Mouse (Mus musculus) brown adipose tissue, adult 24 weeks (tissue): ENCODE data around the gene Rps27rt. TPM values are rescaled to one million over a fixed set of nuclear protein-coding genes. Genes with fewer than 3 reads are reported as not detected.
"Not testable (repeated sequence)": the region's sequence is repeated elsewhere in the genome, so short reads cannot be mapped to it uniquely, and the experiment has no call there.

Source experiments
- H3K27ac ChIP-seq: fragments of 200-500 bp; replicated peaks from 2 replicates; pipeline ENCODE4 v1.5.1; 2012; ENCODE audit warnings: low read depth, mild to moderate bottlenecking, low read length
- H3K4me1 ChIP-seq: fragments of 200-500 bp; 2 replicates; pipeline ENCODE4 v1.6.1; 2012; ENCODE audit warnings: low read length, mixed read lengths; ENCODE audit not compliant: control insufficient read depth, insufficient read depth, insufficient read length
- H3K4me3 ChIP-seq: fragments of 200-500 bp; 2 replicates; pipeline ENCODE4 v1.5.1; 2012; ENCODE audit warnings: low read depth, mild to moderate bottlenecking, low read length, moderate library complexity; ENCODE audit not compliant: insufficient read depth
- polyA plus RNA-seq: library from polyadenylated mRNA; stranded (reverse); fragments of >200 nt; gene quantifications from 2 replicates; pipeline ENCODE4 v1.2.4, GENCODE M21; 2012; ENCODE audit not compliant: missing spikeins, insufficient read depth, insufficient read length

The Rps27rt gene
- polyA plus RNA-seq, 1 experiment = 1,225 TPM

GRCm38 (mm10) chr9:114995716-114996115 is 13.2 kb upstream of the Rps27rt start:
- Histone ChIP-seq H3K4me1 (no peaks in the 10 kb centered on the region), H3K4me3 (no peak overlapping the region), H3K27ac (no peak overlapping the region)

GRCm38 (mm10) chr9:114995250-114995649 is 12.7 kb upstream of the Rps27rt start:
- no peaks in the 10 kb centered on the region for H3K4me1 ChIP-seq
- H3K27ac ChIP-seq = no peak overlapping the region

GRCm38 (mm10) chr9:114992528-114992927 is 10.0 kb upstream of the Rps27rt start:
- Histone ChIP-seq H3K4me1 (no peaks in the 10 kb centered on the region), H3K27ac (no peak overlapping the region), H3K4me3 (no peak overlapping the region)

More at GRCm38 (mm10) chr9:114995250-114995649, 12.7 kb upstream of the Rps27rt start:
- H3K4me3 ChIP-seq = no peak overlapping the region

- H3K27ac ChIP-seq = no peak overlapping the region
- H3K4me1 ChIP-seq = no peaks in the 10 kb centered on the region
- H3K4me3 ChIP-seq = no peak overlapping the region
These were observed 7.9 kb upstream of the Rps27rt start for GRCm38 (mm10) chr9:114990421-114990820.

GRCm38 (mm10) chr9:114988610-114989327 is 6.2 kb upstream of the Rps27rt start:
- H3K27ac ChIP-seq = no peak overlapping the region

GRCm38 (mm10) chr9:114988029-114988428 is 5.5 kb upstream of the Rps27rt start:
- no peak overlapping the region for H3K4me3 ChIP-seq
- H3K27ac ChIP-seq = no peak overlapping the region
- no peaks in the 10 kb centered on the region for H3K4me1 ChIP-seq

More at GRCm38 (mm10) chr9:114988610-114989327, 6.2 kb upstream of the Rps27rt start:
- Histone ChIP-seq H3K4me1 (no peaks in the 10 kb centered on the region), H3K4me3 (no peak overlapping the region)

- Histone ChIP-seq H3K4me1 (no peaks in the 10 kb centered on the region), H3K4me3 (no peak overlapping the region), H3K27ac (no peak overlapping the region)
These were observed 3.8 kb upstream of the Rps27rt start for GRCm38 (mm10) chr9:114986361-114986760.

GRCm38 (mm10) chr9:114985741-114986140 is 3.2 kb upstream of the Rps27rt start:
- Histone ChIP-seq H3K27ac (no peak overlapping the region), H3K4me1 (no peaks in the 10 kb centered on the region), H3K4me3 (no peak overlapping the region)

- H3K4me3 ChIP-seq = no peak overlapping the region; the same call in 1 of the 2 replicates
- no peaks in the 10 kb centered on the region for H3K4me1 ChIP-seq
These were observed 2.6 kb downstream of the Rps27rt start for GRCm38 (mm10) chr9:114979969-114980368.

GRCm38 (mm10) chr9:114978281-114979111 is 4.0 kb downstream of the Rps27rt start, which contains the start of gene Osbpl10:
Osbpl10 (plus strand) TSS chr9:114978569.
- H3K4me1 ChIP-seq = no peaks in the 10 kb centered on the region
- peak within 1 kb of the TSS; percentile 58 for H3K4me3 ChIP-seq
- no peak within 1 kb of the TSS for H3K27ac ChIP-seq

More at GRCm38 (mm10) chr9:114979969-114980368, 2.6 kb downstream of the Rps27rt start:
- H3K27ac ChIP-seq = no peak overlapping the region

GRCm38 (mm10) chr9:114977461-114978280 is 4.9 kb downstream of the Rps27rt start:
- Histone ChIP-seq H3K4me1 (no peaks in the 10 kb centered on the region), H3K4me3 (peak overlapping the region; percentile 58), H3K27ac (no peak overlapping the region)

GRCm38 (mm10) chr9:114966286-114966685 is 16.3 kb downstream of the Rps27rt start:
- H3K27ac ChIP-seq, H3K4me3 ChIP-seq, H3K4me1 ChIP-seq: not testable (repeated sequence)

GRCm38 (mm10) chr9:114964093-114964492 is 18.4 kb downstream of the Rps27rt start:
- H3K4me1 ChIP-seq = no peaks in the 10 kb centered on the region
- no peak overlapping the region for H3K4me3 ChIP-seq
- no peak overlapping the region for H3K27ac ChIP-seq

GRCm38 (mm10) chr9:114960844-114961243 is 21.7 kb downstream of the Rps27rt start:
- H3K4me1 ChIP-seq = no peaks in the 10 kb centered on the region
- 0 out of 2 replicates have a peak overlapping the region, but pooled peaks have one; percentile 1 for H3K27ac ChIP-seq
- no peak overlapping the region for H3K4me3 ChIP-seq
